Mouse (Mus musculus) CH12.LX (cell line): ENCODE measurements around the gene Nkx6-2. TPM values are rescaled to one million over a fixed set of nuclear protein-coding genes. Genes with fewer than 3 reads are reported as not detected.

Source experiments
- DNase-seq: peaks from one replicate; pipeline ENCODE4 v3.0.0-alpha.2; 2013; ENCODE audit errors: extremely low read depth
- H3K27ac ChIP-seq: 2 replicates; pipeline ENCODE4 v1.5.1; 2012; ENCODE audit warnings: low read depth, mild to moderate bottlenecking, control low read depth, moderate library complexity; ENCODE audit not compliant: insufficient read depth
- H3K27me3 ChIP-seq: replicated peaks from 2 replicates; pipeline ENCODE3; 2012; ENCODE audit warnings: inconsistent platforms
- H3K36me3 ChIP-seq, 2 experiments: replicated peaks in 1 of 2; 2 replicates each; pipeline versions ENCODE3 to v1.6.1; 2012; ENCODE audit warnings: inconsistent platforms in 1 of 2, low read length in 1 of 2, mild to moderate bottlenecking in 1 of 2, mixed read lengths in 1 of 2, moderate library complexity in 1 of 2; ENCODE audit not compliant: control insufficient read depth in 1 of 2, insufficient read depth in 1 of 2
- H3K4me1 ChIP-seq, 2 experiments: 2 replicates each; pipeline ENCODE4 v1.6.1; 2012; ENCODE audit warnings: inconsistent platforms in 1 of 2, moderate library complexity in 1 of 2; ENCODE audit not compliant: insufficient read depth in 2 of 2, control insufficient read depth in 1 of 2
- H3K4me2 ChIP-seq: 2 replicates; pipeline ENCODE4 v1.6.1; 2012; ENCODE audit warnings: low read depth, mild to moderate bottlenecking, control low read depth; ENCODE audit not compliant: poor library complexity, insufficient read depth, severe bottlenecking
- H3K4me3 ChIP-seq, 3 experiments: fragments of 150-350 bp in 1 of 3; sonication (generic) in 1 of 3; replicated peaks in 1 of 3; 2 replicates each; pipeline versions ENCODE3 to v1.5.1; 2011 to 2012; ENCODE audit warnings: low read depth in 2 of 3, low read length in 2 of 3, mild to moderate bottlenecking in 2 of 3, moderate library complexity in 2 of 3, control low read depth in 1 of 3, improper control_type of control experiment in 1 of 3, inconsistent platforms in 1 of 3, mixed read lengths in 1 of 3; ENCODE audit not compliant: poor library complexity in 1 of 3
- H3K79me2 ChIP-seq: replicated peaks from 2 replicates; pipeline ENCODE4 v1.6.1; 2012; ENCODE audit warnings: mild to moderate bottlenecking, moderate library complexity; ENCODE audit not compliant: control insufficient read depth, poor library complexity, insufficient read depth, severe bottlenecking; ENCODE audit errors: extremely low read depth
- H3K9ac ChIP-seq: 2 replicates; pipeline ENCODE4 v1.6.1; 2012; ENCODE audit warnings: low read depth, mild to moderate bottlenecking, control low read depth, moderate library complexity; ENCODE audit not compliant: insufficient read depth
- H3K9me3 ChIP-seq: replicated peaks from 2 replicates; pipeline ENCODE3; 2012; ENCODE audit warnings: low read length, inconsistent platforms, mixed read lengths
- BHLHE40 ChIP-seq: IDR thresholded peaks from 2 replicates; pipeline ENCODE4 v1.6.1; 2011; ENCODE audit warnings: mild to moderate bottlenecking, low read depth, low read length, improper control_type of control experiment
- CHD1 ChIP-seq: IDR thresholded peaks from 2 replicates; pipeline ENCODE4 v1.6.1; 2012; ENCODE audit warnings: low read depth, low read length, improper control_type of control experiment, inconsistent platforms
- CTCF ChIP-seq, 2 experiments: IDR thresholded peaks in 1 of 2; conservative IDR thresholded peaks in 1 of 2; 2 replicates each; pipeline ENCODE4 v1.5.1; 2011 to 2012; ENCODE audit warnings: low read depth in 2 of 2, low read length in 2 of 2, improper control_type of control experiment in 1 of 2, inconsistent platforms in 1 of 2, mild to moderate bottlenecking in 1 of 2, moderate library complexity in 1 of 2
- ELF1 ChIP-seq: IDR thresholded peaks from 2 replicates; pipeline ENCODE4 v1.6.1; 2014; ENCODE audit warnings: low read depth, mild to moderate bottlenecking, inconsistent platforms, low read length, improper control_type of control experiment
- ETS1 ChIP-seq: conservative IDR thresholded peaks from 2 replicates; pipeline ENCODE4 v1.6.1; 2012; ENCODE audit warnings: low read depth, mild to moderate bottlenecking, inconsistent platforms, low read length, improper control_type of control experiment, moderate library complexity
- GABPA ChIP-seq: IDR thresholded peaks from 2 replicates; pipeline ENCODE4 v1.6.1; 2012; ENCODE audit warnings: low read depth, low read length, improper control_type of control experiment, inconsistent platforms; ENCODE audit not compliant: insufficient replicate concordance
- IRF4 ChIP-seq: IDR thresholded peaks from 2 replicates; pipeline ENCODE4 v1.6.1; 2014; ENCODE audit warnings: low read depth, mild to moderate bottlenecking, inconsistent platforms, low read length, improper control_type of control experiment
- MAX ChIP-seq: IDR thresholded peaks from 2 replicates; pipeline ENCODE4 v1.6.1; 2011; ENCODE audit warnings: low read length, improper control_type of control experiment
- MXI1 ChIP-seq: IDR thresholded peaks from 2 replicates; pipeline ENCODE4 v1.6.1; 2011; ENCODE audit warnings: mild to moderate bottlenecking, low read depth, low read length, improper control_type of control experiment
- NRF1 ChIP-seq: IDR thresholded peaks from 2 replicates; pipeline ENCODE4 v1.6.1; 2014; ENCODE audit warnings: low read depth, mild to moderate bottlenecking, inconsistent platforms, low read length, improper control_type of control experiment, moderate library complexity
- PAX5 ChIP-seq: IDR thresholded peaks from 2 replicates; pipeline ENCODE4 v1.6.1; 2012; ENCODE audit warnings: low read length, inconsistent platforms, mixed read lengths
- POLR2AphosphoS2 ChIP-seq: IDR thresholded peaks from 2 replicates; pipeline ENCODE4 v1.6.1; 2011; ENCODE audit warnings: low read depth, low read length, improper control_type of control experiment
- RAD21 ChIP-seq: IDR thresholded peaks from 2 replicates; pipeline ENCODE4 v1.6.1; 2011; ENCODE audit warnings: low read depth, mild to moderate bottlenecking, low read length, improper control_type of control experiment, moderate library complexity
- RCOR1 ChIP-seq: conservative IDR thresholded peaks from 2 replicates; pipeline ENCODE4 v1.6.1; 2012; ENCODE audit warnings: low read depth, mild to moderate bottlenecking, inconsistent platforms, low read length, improper control_type of control experiment
- SIN3A ChIP-seq: IDR thresholded peaks from 2 replicates; pipeline ENCODE4 v1.6.1; 2012; ENCODE audit warnings: low read length, improper control_type of control experiment, inconsistent platforms
- SMC3 ChIP-seq: IDR thresholded peaks from 2 replicates; pipeline ENCODE4 v1.6.1; 2011; ENCODE audit warnings: low read depth, low read length, improper control_type of control experiment
- TBP ChIP-seq: conservative IDR thresholded peaks from 2 replicates; pipeline ENCODE4 v1.6.1; 2011; ENCODE audit warnings: low read depth, low read length, improper control_type of control experiment
- ZC3H11A ChIP-seq: IDR thresholded peaks from 2 replicates; pipeline ENCODE4 v1.6.1; 2012; ENCODE audit warnings: low read depth, mild to moderate bottlenecking, inconsistent platforms, low read length, improper control_type of control experiment
- ZMIZ1 ChIP-seq: IDR thresholded peaks from 2 replicates; pipeline ENCODE4 v1.6.1; 2012; ENCODE audit warnings: low read depth, mild to moderate bottlenecking, inconsistent platforms, low read length, improper control_type of control experiment
- ZNF384 ChIP-seq: IDR thresholded peaks from 2 replicates; pipeline ENCODE4 v1.6.1; 2012; ENCODE audit warnings: low read depth, low read length, improper control_type of control experiment, inconsistent platforms
- dilution Hi-C: fragments of 300-500 bp; cut with MboI; formaldehyde crosslinking; loops from 2 replicates; pipeline ENCODE4 v1.14.3; 2020; ENCODE audit warnings: low sequenced_read_pairs; ENCODE audit not compliant: extremely low pct_unique_long_range_greater_than_20kb, extremely low pct_ligation_motif_present
- in situ Hi-C: fragments of 300-500 bp; cut with MboI; formaldehyde crosslinking; loops from 3 replicates; pipeline ENCODE4 v1.14.3; 2019; ENCODE audit warnings: low sequenced_read_pairs, low pct_ligation_motif_present, low pct_unique_long_range_greater_than_20kb, mixed read lengths
- polyA plus RNA-seq: library from polyadenylated mRNA; unstranded; fragments of >175 nt; gene quantifications from 2 replicates; pipeline ENCODE4 v1.2.1, GENCODE M21; 2012; ENCODE audit warnings: low read depth; ENCODE audit not compliant: insufficient read length
- total RNA-seq, 2 experiments: library from RNA; depleted of rRNA; stranded (reverse); fragments of 300-350 nt in 1 of 2; fragments of >200 nt in 1 of 2; gene quantifications; 2 replicates each; pipeline ENCODE4 v1.2.3; 2012 to 2014

The Nkx6-2 gene
- total and polyA plus RNA-seq, 3 experiments: not detected

DNA sequence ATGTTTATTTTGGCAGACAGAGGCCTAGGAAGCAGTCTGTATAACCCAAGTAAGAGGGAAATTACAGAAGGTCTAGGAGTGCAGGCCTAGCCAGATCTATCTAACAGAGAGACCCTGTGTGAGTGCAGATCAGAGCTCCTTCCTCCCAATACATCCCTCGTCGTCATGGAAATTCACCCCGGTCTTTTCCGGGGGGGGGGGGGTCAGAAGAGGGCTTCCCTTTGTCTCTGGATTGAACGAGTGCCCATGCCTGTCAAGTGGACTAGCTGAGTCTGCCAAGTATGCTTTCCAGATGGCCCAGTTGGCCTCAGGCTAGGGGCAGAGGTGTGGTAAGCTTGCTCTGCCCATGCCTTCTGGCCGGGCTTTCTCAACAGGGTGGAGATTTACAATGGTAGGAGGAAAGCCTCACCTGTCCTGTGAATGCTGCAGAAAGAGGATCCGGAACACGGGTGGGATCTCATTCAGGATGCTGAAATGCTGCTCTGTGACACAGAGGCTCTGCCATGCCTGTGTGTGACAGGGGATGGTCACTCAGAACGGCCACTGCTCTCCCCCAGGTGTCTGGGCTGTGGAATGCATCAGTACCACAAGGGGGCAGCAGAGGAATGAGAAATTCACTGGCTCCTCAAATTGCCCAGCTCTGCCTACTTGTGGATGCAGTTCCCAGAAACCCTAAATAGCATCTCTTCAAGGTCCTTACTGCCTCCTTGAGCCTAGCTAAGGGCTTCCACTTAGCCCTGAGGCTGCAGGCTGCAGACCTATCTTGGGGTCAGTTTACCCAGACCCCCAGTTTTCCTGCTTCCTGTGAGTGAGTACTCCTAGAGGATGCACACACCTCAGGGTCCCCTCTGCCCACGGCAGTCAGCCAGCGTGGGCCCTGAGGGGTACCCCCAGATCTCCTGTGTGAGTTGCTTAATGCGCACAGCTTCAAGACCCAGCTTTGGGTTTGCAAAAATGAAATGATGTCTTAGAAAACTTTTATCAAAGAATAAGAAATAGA is 33.5 kb upstream of the Nkx6-2 start:
- TF ChIP-seq POLR2AphosphoS2: no peak
- peak; percentile 85 to 92 for TF ChIP-seq CTCF (conservative IDR thresholded peaks at IDR 0.05 in 1 of 2, IDR thresholded peaks at IDR 0.05 in 1 of 2; ENCODE audit: low read depth in 2 of 2, low read length in 2 of 2)
- TF ChIP-seq RAD21: peak; percentile 88
- TF ChIP-seq SMC3: peak; percentile 86
- no peak for TF ChIP-seq GABPA
- no peak for TF ChIP-seq ZMIZ1
- 0 out of 2 replicates have a peak, but pooled peaks have one; percentile 10 for TF ChIP-seq NRF1
- no peak for TF ChIP-seq ELF1
- TF ChIP-seq ZC3H11A: peak; percentile 66
- peak; percentile 59 for DNase-seq
- no peak overlapping the region for H3K27ac ChIP-seq
- dilution Hi-C loops (no loop called here), in situ Hi-C loops (loop anchor here (10.0 kb wide), 1 partner anchor 259 kb away; no protein-coding TSS in a partner anchor)
- no peak overlapping the region for H3K4me2 ChIP-seq
- no peak overlapping the region for H3K9ac ChIP-seq
- no peaks in the 10 kb centered on the region for H3K36me3 ChIP-seq
- H3K79me2 ChIP-seq: no peaks in the 10 kb centered on the region
- no peaks in the 10 kb centered on the region for H3K4me1 ChIP-seq
- no peaks in the 10 kb centered on the region for H3K9me3 ChIP-seq
- no peak overlapping the region for H3K4me3 ChIP-seq
- H3K27me3 ChIP-seq: peaks cover 68% of the 10 kb centered on the region

DNA sequence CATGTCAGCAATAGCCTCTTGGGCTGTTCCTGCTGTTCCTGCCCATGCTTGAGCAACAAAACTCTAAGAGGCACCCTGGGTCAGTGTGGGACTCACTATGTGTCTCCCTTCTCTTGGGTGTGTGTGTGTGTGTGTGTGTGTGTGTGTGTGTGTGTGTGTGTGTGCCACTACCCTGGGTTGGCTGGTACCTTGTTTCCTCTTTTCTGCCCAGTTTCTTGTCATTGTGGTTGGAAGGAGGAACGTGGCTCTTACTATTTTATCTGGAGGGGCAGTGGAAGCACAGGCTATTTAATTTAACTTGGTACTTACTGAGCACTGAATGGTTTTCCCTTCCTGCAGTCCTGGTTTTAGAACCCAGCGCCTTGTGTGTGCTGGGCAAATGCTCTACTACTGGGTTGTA is 27.7 kb upstream of the Nkx6-2 start:
- no peak for DNase-seq
- no peak for TF ChIP-seq BHLHE40
- TF ChIP-seq NRF1: no peak
- no peak for TF ChIP-seq MXI1
- no peak for TF ChIP-seq SIN3A
- TF ChIP-seq CTCF (conservative IDR thresholded peaks at IDR 0.05 in 1 of 2, IDR thresholded peaks at IDR 0.05 in 1 of 2; ENCODE audit: low read depth in 2 of 2, low read length in 2 of 2): no peak
- no peak for TF ChIP-seq CHD1
- no peak for TF ChIP-seq RAD21
- TF ChIP-seq IRF4: no peak
- TF ChIP-seq ETS1: no peak
- no peak for TF ChIP-seq PAX5
- TF ChIP-seq MAX: no peak
- no peak for TF ChIP-seq RCOR1
- TF ChIP-seq ZNF384: no peak
- no peak for TF ChIP-seq TBP
- no peaks in the 10 kb centered on the region for H3K9me3 ChIP-seq
- no peak overlapping the region for H3K4me3 ChIP-seq
- no peak overlapping the region for H3K27ac ChIP-seq
- in situ Hi-C loops (loop anchor here (10.0 kb wide), 1 partner anchor 264 kb away; no protein-coding TSS in a partner anchor), dilution Hi-C loops (no loop called here)
- no peak overlapping the region for H3K9ac ChIP-seq
- H3K4me2 ChIP-seq: no peak overlapping the region
- H3K79me2 ChIP-seq: no peaks in the 10 kb centered on the region
- peaks cover 43% of the 10 kb centered on the region for H3K27me3 ChIP-seq
- no peaks in the 10 kb centered on the region for H3K36me3 ChIP-seq
- peaks cover 6 to 19% of the 10 kb centered on the region in 2 experiments for H3K4me1 ChIP-seq
